Mouse (Mus musculus): Measurements from ENCODE around the gene Mef2a. TPM values are rescaled to one million over a fixed set of nuclear protein-coding genes. Genes with fewer than 3 reads are reported as not detected.
"Not testable (repeated sequence)": the region's sequence is repeated elsewhere in the genome, so short reads cannot be mapped to it uniquely, and the experiment has no call there.

Gene Mef2a
- polyA plus RNA-seq, 1 experiment from 2014 or later: 11.0 TPM

- WGBS (ENCODE audit: insufficient replicate concordance): 30% methylated on average over 2 of the region's 2 CpGs
- no peak overlapping the region for H3K4me3 ChIP-seq (replicated peaks)
- DNase-seq (no peak), ATAC-seq (ENCODE audit: low read depth) (no peak)
- no peak overlapping the region for H3K4me2 ChIP-seq
- H3K27ac ChIP-seq: no peak overlapping the region
- no peak overlapping the region for H3K9ac ChIP-seq
- H3K4me1 ChIP-seq (replicated peaks): 0 out of 2 replicates have a peak, but pooled peaks cover under 1% of the 10 kb centered on the region
- H3K36me3 ChIP-seq: 0 out of 2 replicates have a peak, but pooled peaks cover 4% of the 10 kb centered on the region
- no peaks in the 10 kb centered on the region for H3K27me3 ChIP-seq
- no peaks in the 10 kb centered on the region for H3K9me3 ChIP-seq (replicated peaks)
Measured at GRCm38 (mm10) chr7:67308102-67308501, 64.6 kb downstream of the Mef2a start.

GRCm38 (mm10) chr7:67307078-67307477 lies 65.6 kb downstream of the Mef2a start:
- no peaks in the 10 kb centered on the region for H3K9me3 ChIP-seq (replicated peaks)
- H3K4me3 ChIP-seq (replicated peaks): no peak overlapping the region
- 0 out of 2 replicates have a peak, but pooled peaks cover 4% of the 10 kb centered on the region for H3K36me3 ChIP-seq
- no peak overlapping the region for H3K27ac ChIP-seq
- no peak for ATAC-seq (ENCODE audit: low read depth)
- H3K4me2 ChIP-seq: no peak overlapping the region
- no peaks in the 10 kb centered on the region for H3K27me3 ChIP-seq
- DNase-seq: no peak
- no peaks in the 10 kb centered on the region for H3K4me1 ChIP-seq (replicated peaks)
- H3K9ac ChIP-seq: no peak overlapping the region
- WGBS (ENCODE audit: insufficient replicate concordance): 85% methylated on average over 3 of the region's 3 CpGs

GRCm38 (mm10) chr7:67304937-67305336 lies 67.7 kb downstream of the Mef2a start:
- Histone ChIP-seq H3K27ac (no peak overlapping the region), H3K4me2 (no peak overlapping the region), H3K9ac (no peak overlapping the region), H3K4me3 (replicated peaks) (no peak overlapping the region), H3K4me1 (replicated peaks) (no peaks in the 10 kb centered on the region), H3K36me3 (0 out of 2 replicates have a peak, but pooled peaks cover 4% of the 10 kb centered on the region), H3K27me3 (no peaks in the 10 kb centered on the region), H3K9me3 (replicated peaks) (no peaks in the 10 kb centered on the region)
- WGBS (ENCODE audit: insufficient replicate concordance): 62% methylated on average over 3 of the region's 3 CpGs
- DNase-seq (no peak), ATAC-seq (ENCODE audit: low read depth) (no peak)

- H3K9ac ChIP-seq: no peak overlapping the region
- H3K9me3 ChIP-seq (replicated peaks): no peaks in the 10 kb centered on the region
- ATAC-seq (ENCODE audit: low read depth): no peak
- H3K36me3 ChIP-seq: no peaks in the 10 kb centered on the region
- WGBS (ENCODE audit: insufficient replicate concordance): 88% methylated on average over 1 of the region's 1 CpGs
- no peak for DNase-seq
- no peak overlapping the region for H3K27ac ChIP-seq
- no peaks in the 10 kb centered on the region for H3K27me3 ChIP-seq
- H3K4me2 ChIP-seq: no peak overlapping the region
- no peak overlapping the region for H3K4me3 ChIP-seq (replicated peaks)
- H3K4me1 ChIP-seq (replicated peaks): no peaks in the 10 kb centered on the region
Measured at GRCm38 (mm10) chr7:67296419-67296818, 76.2 kb downstream of the Mef2a start.

GRCm38 (mm10) chr7:67291356-67291755 lies 81.3 kb downstream of the Mef2a start:
- H3K27ac ChIP-seq: no peak overlapping the region
- 63% methylated on average over 1 of the region's 1 CpGs for WGBS (ENCODE audit: insufficient replicate concordance)
- no peaks in the 10 kb centered on the region for H3K4me1 ChIP-seq (replicated peaks)
- H3K27me3 ChIP-seq: no peaks in the 10 kb centered on the region
- DNase-seq (no peak), ATAC-seq (ENCODE audit: low read depth) (no peak)
- H3K9ac ChIP-seq: no peak overlapping the region
- H3K4me2 ChIP-seq: no peak overlapping the region
- H3K9me3 ChIP-seq (replicated peaks): no peaks in the 10 kb centered on the region
- no peaks in the 10 kb centered on the region for H3K36me3 ChIP-seq
- no peak overlapping the region for H3K4me3 ChIP-seq (replicated peaks)

GRCm38 (mm10) chr7:67287456-67287855 lies 85.2 kb downstream of the Mef2a start:
- ATAC-seq (ENCODE audit: low read depth) (no peak), DNase-seq (no peak)
- no peaks in the 10 kb centered on the region for H3K36me3 ChIP-seq
- H3K27ac ChIP-seq: no peak overlapping the region
- no peak overlapping the region for H3K4me3 ChIP-seq (replicated peaks)
- no peaks in the 10 kb centered on the region for H3K4me1 ChIP-seq (replicated peaks)
- WGBS (ENCODE audit: insufficient replicate concordance): 81% methylated on average over 4 of the region's 4 CpGs
- no peak overlapping the region for H3K4me2 ChIP-seq
- H3K27me3 ChIP-seq: no peaks in the 10 kb centered on the region
- H3K9me3 ChIP-seq (replicated peaks): no peaks in the 10 kb centered on the region
- H3K9ac ChIP-seq: no peak overlapping the region

GRCm38 (mm10) chr7:67283581-67283980 lies 89.1 kb downstream of the Mef2a start:
- Histone ChIP-seq H3K9ac (no peak overlapping the region), H3K4me3 (replicated peaks) (no peak overlapping the region), H3K4me1 (replicated peaks) (no peaks in the 10 kb centered on the region), H3K36me3 (no peaks in the 10 kb centered on the region), H3K27me3 (no peaks in the 10 kb centered on the region), H3K9me3 (replicated peaks) (no peaks in the 10 kb centered on the region), H3K27ac (no peak overlapping the region), H3K4me2 (no peak overlapping the region)
- DNase-seq: no peak
- ATAC-seq (ENCODE audit: low read depth): no peak
- 82% methylated on average over 6 of the region's 6 CpGs for WGBS (ENCODE audit: insufficient replicate concordance)

GRCm38 (mm10) chr7:67270447-67270846 lies 102.2 kb downstream of the Mef2a start:
- not testable (repeated sequence) for H3K4me3 ChIP-seq (replicated peaks); H3K9ac ChIP-seq; H3K9me3 ChIP-seq (replicated peaks); H3K27me3 ChIP-seq; H3K36me3 ChIP-seq
- peak; percentile 18 for DNase-seq
- peak overlapping the region; percentile 77 for H3K27ac ChIP-seq
- peak overlapping the region; percentile 37 for H3K4me2 ChIP-seq
- peaks cover 13% of the 10 kb centered on the region for H3K4me1 ChIP-seq (replicated peaks)
- WGBS (ENCODE audit: insufficient replicate concordance): 21% methylated on average over 4 of the region's 4 CpGs
- peak; percentile 98 for ATAC-seq (ENCODE audit: low read depth)

GRCm38 (mm10) chr7:67259828-67260563 lies 112.7 kb downstream of the Mef2a start:
- WGBS (ENCODE audit: insufficient replicate concordance): 51% methylated on average over 4 of the region's 4 CpGs
- ATAC-seq (ENCODE audit: low read depth) (peak; percentile 99), DNase-seq (peak; percentile 55)
- H3K4me2 ChIP-seq: no peak overlapping the region
- no peak overlapping the region for H3K9ac ChIP-seq
- H3K4me3 ChIP-seq (replicated peaks): no peak overlapping the region
- no peaks in the 10 kb centered on the region for H3K9me3 ChIP-seq (replicated peaks)
- peaks cover 12% of the 10 kb centered on the region for H3K4me1 ChIP-seq (replicated peaks)
- H3K36me3 ChIP-seq: peaks cover 14% of the 10 kb centered on the region; the same call in 1 of the 2 replicates
- H3K27ac ChIP-seq: peak overlapping the region; percentile 15; the same call in 1 of the 2 replicates
- H3K27me3 ChIP-seq: no peaks in the 10 kb centered on the region

- peaks cover 15% of the 10 kb centered on the region; the same call in 1 of the 2 replicates for H3K36me3 ChIP-seq
- H3K4me3 ChIP-seq (replicated peaks): no peak overlapping the region
- no peaks in the 10 kb centered on the region for H3K9me3 ChIP-seq (replicated peaks)
- no peak overlapping the region for H3K4me2 ChIP-seq
- DNase-seq (no peak), ATAC-seq (ENCODE audit: low read depth) (no peak)
- 78% methylated on average over 2 of the region's 2 CpGs for whole genome bisulfite sequencing (ENCODE audit: insufficient replicate concordance)
- H3K4me1 ChIP-seq (replicated peaks): peaks cover 10% of the 10 kb centered on the region
- no peak overlapping the region for H3K9ac ChIP-seq
- no peak overlapping the region for H3K27ac ChIP-seq
- H3K27me3 ChIP-seq: no peaks in the 10 kb centered on the region
Measured at GRCm38 (mm10) chr7:67246067-67246466, 126.6 kb downstream of the Mef2a start.

- no peak for ATAC-seq (ENCODE audit: low read depth)
- Histone ChIP-seq H3K27me3 (no peaks in the 10 kb centered on the region), H3K36me3 (peaks cover 14% of the 10 kb centered on the region; the same call in 1 of the 2 replicates), H3K9me3 (replicated peaks) (no peaks in the 10 kb centered on the region), H3K9ac (no peak overlapping the region), H3K4me3 (replicated peaks) (no peak overlapping the region), H3K4me1 (replicated peaks) (peaks cover 10% of the 10 kb centered on the region), H3K4me2 (no peak overlapping the region), H3K27ac (no peak overlapping the region)
- 51% methylated on average over 1 of the region's 1 CpGs for WGBS (ENCODE audit: insufficient replicate concordance)
- DNase-seq: no peak
Measured at GRCm38 (mm10) chr7:67245255-67245654, 127.4 kb downstream of the Mef2a start.

- H3K4me2 ChIP-seq: no peak overlapping the region
- WGBS (ENCODE audit: insufficient replicate concordance): 46% methylated on average over 4 of the region's 4 CpGs
- no peak overlapping the region for H3K27ac ChIP-seq
- DNase-seq (no peak), ATAC-seq (ENCODE audit: low read depth) (no peak)
- H3K4me1 ChIP-seq (replicated peaks): peaks cover 10% of the 10 kb centered on the region
- no peaks in the 10 kb centered on the region for H3K9me3 ChIP-seq (replicated peaks)
- H3K4me3 ChIP-seq (replicated peaks): no peak overlapping the region
- H3K9ac ChIP-seq: no peak overlapping the region
- H3K27me3 ChIP-seq: no peaks in the 10 kb centered on the region
- H3K36me3 ChIP-seq: peaks cover 14% of the 10 kb centered on the region
Measured at GRCm38 (mm10) chr7:67243894-67244282, 128.8 kb downstream of the Mef2a start.
